Mouse (Mus musculus) limb, embryonic 13.5 days (tissue): ENCODE data around the gene Nfia. TPM values are rescaled to one million over a fixed set of nuclear protein-coding genes. Genes with fewer than 3 reads are reported as not detected.

Source experiments
- ATAC-seq: fragments of 200-750 bp; cut with Nextera tagmentation; 2 replicates; pipeline ENCODE4 v1.8.0; 2017; ENCODE audit warnings: low read depth, moderate number of reproducible peaks, moderate TSS enrichment; ENCODE audit not compliant: low FRiP score
- H3K27ac ChIP-seq: fragments of 300-500 bp; sonication (generic); 2 replicates; pipeline ENCODE4 v1.5.1; 2015; ENCODE audit warnings: inconsistent platforms, mild to moderate bottlenecking, moderate library complexity
- H3K27me3 ChIP-seq: fragments of 300-500 bp; sonication (generic); 2 replicates; pipeline ENCODE4 v1.6.1; 2015; ENCODE audit warnings: mild to moderate bottlenecking, inconsistent platforms
- H3K36me3 ChIP-seq: fragments of 300-500 bp; sonication (generic); 2 replicates; pipeline ENCODE4 v1.6.1; 2015; ENCODE audit warnings: inconsistent platforms, mild to moderate bottlenecking, moderate library complexity
- H3K4me1 ChIP-seq: fragments of 300-500 bp; sonication (generic); 2 replicates; pipeline ENCODE4 v1.6.1; 2015; ENCODE audit warnings: inconsistent platforms
- H3K4me2 ChIP-seq: fragments of 300-500 bp; sonication (generic); replicated peaks from 2 replicates; pipeline ENCODE4 v1.6.1; 2015; ENCODE audit warnings: inconsistent platforms, mild to moderate bottlenecking, moderate library complexity
- H3K4me3 ChIP-seq: fragments of 300-500 bp; sonication (generic); 2 replicates; pipeline ENCODE4 v1.5.1; 2015; ENCODE audit warnings: moderate library complexity, mild to moderate bottlenecking, inconsistent platforms
- H3K9ac ChIP-seq: fragments of 300-500 bp; sonication (generic); 2 replicates; pipeline ENCODE4 v1.6.1; 2015; ENCODE audit warnings: mild to moderate bottlenecking, inconsistent platforms
- H3K9me3 ChIP-seq: fragments of 300-500 bp; sonication (generic); 2 replicates; pipeline ENCODE4 v1.6.1; 2016; ENCODE audit warnings: inconsistent platforms
- WGBS: fragments of 180-500 bp; shearing (Covaris S2); methylation state at CpG from one replicate; pipeline ENCODE4 v1.1.7; 2015; 5-methylcytosine and 5-hydroxymethylcytosine counted together
- polyA plus RNA-seq: library from polyadenylated mRNA; unstranded; fragments of >200 nt; fragmentation: Nextera tagmentation; extraction: Ambion mirVana; gene quantifications from 2 replicates; pipeline ENCODE4 v1.2.1, GENCODE M21; 2015

Gene Nfia
- polyA plus RNA-seq, 1 experiment from 2014 or later: 88.3 TPM

- Histone ChIP-seq H3K4me3 (no peak overlapping the region), H3K4me2 (no peak overlapping the region), H3K4me1 (peaks cover 49% of the 10 kb centered on the region), H3K9me3 (no peaks in the 10 kb centered on the region), H3K27me3 (no peaks in the 10 kb centered on the region), H3K36me3 (peaks cover 6% of the 10 kb centered on the region; the same call in 1 of the 2 replicates), H3K9ac (no peak overlapping the region), H3K27ac (0 out of 2 replicates have a peak overlapping the region, but pooled peaks have one; percentile 39)
- WGBS: 91% methylated on average over 5 of the region's 5 CpGs
- no peak for ATAC-seq
Observed at GRCm38 (mm10) chr4:97914761-97915160, 142.2 kb downstream of the Nfia start.

DNA sequence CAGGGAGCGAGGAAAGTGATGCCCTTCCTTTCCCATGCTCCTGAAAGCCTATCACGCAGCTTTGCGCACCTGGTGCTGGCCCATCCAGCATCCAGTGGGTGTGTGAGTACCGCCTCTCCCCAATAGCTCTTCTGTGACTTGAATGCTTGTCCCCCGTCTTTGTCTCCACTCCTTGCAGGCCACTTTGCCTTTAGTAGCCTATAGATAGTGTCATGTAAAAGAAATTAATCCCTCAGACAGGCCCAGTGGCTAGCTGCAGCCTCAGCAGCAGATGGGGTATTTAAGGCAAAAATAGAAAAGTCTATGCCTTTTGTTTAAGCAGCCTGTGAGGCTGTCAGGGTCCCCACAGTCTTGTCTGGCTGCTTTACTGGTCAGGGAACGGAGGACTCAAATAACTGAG is 145.0 kb downstream of the Nfia start:
- H3K4me3 ChIP-seq: no peak overlapping the region
- no peak overlapping the region for H3K4me2 ChIP-seq
- 84% methylated on average over 6 of the region's 6 CpGs for WGBS
- H3K9me3 ChIP-seq: no peaks in the 10 kb centered on the region
- no peaks in the 10 kb centered on the region for H3K36me3 ChIP-seq
- ATAC-seq: no peak
- H3K4me1 ChIP-seq: peaks cover 46% of the 10 kb centered on the region
- no peaks in the 10 kb centered on the region for H3K27me3 ChIP-seq
- H3K9ac ChIP-seq: no peak overlapping the region
- no peak overlapping the region for H3K27ac ChIP-seq

DNA sequence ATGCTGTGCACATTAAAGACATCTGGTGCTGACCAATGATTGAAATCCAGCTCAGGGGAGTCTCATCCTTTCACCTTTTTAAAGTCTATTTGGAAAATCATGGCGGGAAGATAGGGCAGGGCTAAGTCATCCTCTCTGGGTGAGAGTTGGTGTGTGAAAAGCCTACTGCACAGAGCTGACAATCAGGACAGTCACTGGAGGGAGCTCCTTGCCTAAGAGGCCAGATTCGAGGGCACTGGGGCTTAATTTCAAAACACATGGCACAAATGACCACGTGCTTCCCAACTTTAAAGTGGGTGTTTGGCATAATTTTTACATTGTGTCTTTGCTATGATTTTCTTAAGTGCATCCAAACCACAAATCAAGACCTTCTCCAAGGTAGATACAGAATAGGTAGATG is 146.1 kb downstream of the Nfia start:
- H3K4me1 ChIP-seq: peaks cover 52% of the 10 kb centered on the region
- 67% methylated on average over 3 of the region's 3 CpGs for WGBS
- no peak overlapping the region for H3K9ac ChIP-seq
- no peaks in the 10 kb centered on the region for H3K9me3 ChIP-seq
- H3K4me3 ChIP-seq: no peak overlapping the region
- no peak overlapping the region for H3K27ac ChIP-seq
- H3K4me2 ChIP-seq: no peak overlapping the region
- H3K27me3 ChIP-seq: no peaks in the 10 kb centered on the region
- no peaks in the 10 kb centered on the region for H3K36me3 ChIP-seq
- no peak for ATAC-seq

GRCm38 (mm10) chr4:97919773-97920172 is 147.2 kb downstream of the Nfia start:
- Histone ChIP-seq H3K4me3 (no peak overlapping the region), H3K9me3 (no peaks in the 10 kb centered on the region), H3K27me3 (no peaks in the 10 kb centered on the region), H3K9ac (no peak overlapping the region), H3K4me2 (no peak overlapping the region), H3K27ac (no peak overlapping the region), H3K36me3 (no peaks in the 10 kb centered on the region), H3K4me1 (peaks cover 57% of the 10 kb centered on the region)
- ATAC-seq: no peak
- WGBS: 46% methylated on average over 2 of the region's 2 CpGs

GRCm38 (mm10) chr4:97920287-97921079 is 147.9 kb downstream of the Nfia start:
- no peak overlapping the region; the same call in 1 of the 2 replicates for H3K4me2 ChIP-seq
- WGBS: 62% methylated on average over 9 of the region's 10 CpGs
- no peak; the same call in 1 of the 2 replicates for ATAC-seq

DNA sequence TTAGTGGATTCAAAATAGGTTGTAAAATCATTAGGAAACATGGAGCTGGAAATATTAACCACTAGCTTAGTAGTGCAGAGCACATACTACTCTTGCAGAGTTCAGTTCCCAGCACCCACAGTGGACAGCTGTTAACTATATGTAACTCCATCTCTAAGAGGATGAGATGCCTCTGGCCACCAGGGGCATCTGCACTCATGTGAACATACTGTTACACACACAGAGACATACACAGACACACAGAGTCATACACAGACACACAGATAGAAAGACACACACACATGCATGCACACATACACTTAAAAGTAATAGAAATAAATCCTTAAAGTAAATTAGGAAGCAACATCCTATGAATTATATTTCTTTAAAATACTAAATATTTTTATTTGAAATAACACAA is 149.1 kb downstream of the Nfia start:
- Histone ChIP-seq H3K4me3 (no peak overlapping the region), H3K27me3 (no peaks in the 10 kb centered on the region), H3K27ac (no peak overlapping the region), H3K36me3 (no peaks in the 10 kb centered on the region), H3K4me2 (no peak overlapping the region), H3K9ac (no peak overlapping the region), H3K9me3 (no peaks in the 10 kb centered on the region), H3K4me1 (peaks cover 62% of the 10 kb centered on the region)
- ATAC-seq: no peak

More at GRCm38 (mm10) chr4:97920287-97921079, 147.9 kb downstream of the Nfia start:
- peaks cover 57% of the 10 kb centered on the region for H3K4me1 ChIP-seq
- H3K27ac ChIP-seq: peak overlapping the region; percentile 16; the same call in 1 of the 2 replicates
- H3K27me3 ChIP-seq: no peaks in the 10 kb centered on the region
- no peaks in the 10 kb centered on the region for H3K36me3 ChIP-seq
- H3K9me3 ChIP-seq: no peaks in the 10 kb centered on the region
- no peak overlapping the region for H3K9ac ChIP-seq
- H3K4me3 ChIP-seq: no peak overlapping the region

- no peak for ATAC-seq
- Histone ChIP-seq H3K27ac (no peak overlapping the region), H3K27me3 (no peaks in the 10 kb centered on the region), H3K9ac (no peak overlapping the region), H3K4me2 (no peak overlapping the region), H3K4me3 (no peak overlapping the region), H3K36me3 (no peaks in the 10 kb centered on the region), H3K9me3 (no peaks in the 10 kb centered on the region), H3K4me1 (peaks cover 57% of the 10 kb centered on the region)
- 80% methylated on average over 5 of the region's 5 CpGs for whole genome bisulfite sequencing
Observed at GRCm38 (mm10) chr4:97923248-97923647, 150.7 kb downstream of the Nfia start.

DNA sequence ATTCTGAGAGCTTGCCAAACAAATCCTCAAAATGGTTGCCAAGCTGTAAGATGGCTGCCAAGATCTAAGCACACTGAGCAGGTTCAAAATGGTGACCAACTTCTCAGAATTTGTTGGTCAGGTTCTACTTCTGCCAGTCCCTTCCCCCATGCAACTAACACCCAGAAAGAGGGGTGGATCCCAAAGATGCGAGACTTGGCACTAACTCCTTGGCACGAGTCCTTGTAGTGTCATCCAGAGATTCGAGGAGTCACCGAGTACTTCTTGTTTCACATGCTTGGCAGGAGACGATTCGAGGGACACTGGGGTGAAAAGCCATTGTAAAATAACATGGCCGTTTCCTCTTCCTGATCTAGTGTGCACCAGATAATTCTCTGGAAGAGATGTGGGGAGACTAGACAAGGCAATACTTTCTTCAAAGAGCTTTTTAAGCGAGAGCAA is 151.4 kb downstream of the Nfia start:
- Histone ChIP-seq H3K4me3 (no peak overlapping the region), H3K4me1 (peaks cover 52% of the 10 kb centered on the region), H3K9me3 (no peaks in the 10 kb centered on the region), H3K27ac (no peak overlapping the region), H3K4me2 (no peak overlapping the region), H3K36me3 (no peaks in the 10 kb centered on the region), H3K9ac (no peak overlapping the region), H3K27me3 (no peaks in the 10 kb centered on the region)
- WGBS: 82% methylated on average over 8 of the region's 8 CpGs
- no peak for ATAC-seq

GRCm38 (mm10) chr4:97924414-97924813 is 151.9 kb downstream of the Nfia start:
- no peak overlapping the region; the same call in 1 of the 2 replicates for H3K27ac ChIP-seq

DNA sequence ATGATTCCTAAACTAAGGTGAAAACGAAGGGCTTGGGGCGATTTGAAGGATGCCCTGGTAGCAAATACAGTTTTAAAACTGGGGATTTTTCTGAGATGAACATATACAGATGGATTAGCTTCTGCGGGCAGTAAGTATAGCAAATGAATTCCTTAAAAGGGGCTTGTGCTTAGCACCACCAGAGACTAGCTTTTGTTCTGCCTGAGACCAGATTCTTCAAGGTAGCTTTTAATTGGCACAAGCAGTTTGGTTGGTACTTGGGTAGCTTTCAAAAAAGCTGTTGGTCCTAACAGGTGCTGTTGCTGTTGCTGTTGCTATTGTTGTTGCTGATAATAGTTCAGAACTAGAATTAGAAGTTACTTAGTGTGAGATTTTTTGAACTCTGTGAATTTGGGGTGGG is 152.3 kb downstream of the Nfia start:
- no peak overlapping the region; the same call in 1 of the 2 replicates for H3K27ac ChIP-seq
- H3K4me1 ChIP-seq: peaks cover 58% of the 10 kb centered on the region
- 70% methylated on average over 3 of the region's 3 CpGs for WGBS

More at GRCm38 (mm10) chr4:97924414-97924813, 151.9 kb downstream of the Nfia start:
- WGBS: 57% methylated on average over 5 of the region's 5 CpGs
- Histone ChIP-seq H3K4me3 (no peak overlapping the region), H3K4me1 (peaks cover 55% of the 10 kb centered on the region), H3K27me3 (no peaks in the 10 kb centered on the region), H3K36me3 (no peaks in the 10 kb centered on the region), H3K9ac (no peak overlapping the region), H3K9me3 (no peaks in the 10 kb centered on the region), H3K4me2 (no peak overlapping the region)
- no peak for ATAC-seq

DNA sequence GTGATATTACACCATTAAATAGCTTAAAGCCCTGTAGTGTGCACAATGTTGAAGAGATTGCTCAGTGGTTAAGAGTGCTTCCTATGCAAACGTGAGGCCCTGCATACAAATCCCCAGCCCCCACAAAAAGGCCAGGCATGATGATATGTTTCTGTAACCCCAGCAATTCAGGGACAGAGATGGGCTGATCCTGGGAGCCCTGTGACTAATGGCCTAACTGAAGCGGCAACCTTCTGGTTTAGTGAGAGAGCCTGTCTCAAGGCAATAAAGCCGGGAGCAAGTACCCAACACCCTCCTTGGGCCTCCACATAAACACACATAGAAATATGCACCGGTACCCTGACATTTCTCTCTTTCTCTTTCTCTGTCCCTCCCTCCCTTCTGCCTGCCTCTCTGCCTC is 153.1 kb downstream of the Nfia start:
- peaks cover 57% of the 10 kb centered on the region for H3K4me1 ChIP-seq
- no peak overlapping the region for H3K9ac ChIP-seq
- no peaks in the 10 kb centered on the region for H3K36me3 ChIP-seq
- no peak overlapping the region for H3K4me3 ChIP-seq
- H3K27ac ChIP-seq: peak overlapping the region; percentile 33; the same call in 1 of the 2 replicates
- ATAC-seq: no peak
- no peaks in the 10 kb centered on the region for H3K27me3 ChIP-seq
- H3K4me2 ChIP-seq: peak overlapping the region; percentile 19; the same call in 1 of the 2 replicates
- 22% methylated on average over 4 of the region's 4 CpGs for WGBS
- no peaks in the 10 kb centered on the region for H3K9me3 ChIP-seq

More for the DNA sequence above, 152.3 kb downstream of the Nfia start:
- Histone ChIP-seq H3K4me2 (no peak overlapping the region), H3K9ac (no peak overlapping the region), H3K9me3 (no peaks in the 10 kb centered on the region), H3K36me3 (no peaks in the 10 kb centered on the region), H3K27me3 (no peaks in the 10 kb centered on the region), H3K4me3 (no peak overlapping the region)
- ATAC-seq: no peak

DNA sequence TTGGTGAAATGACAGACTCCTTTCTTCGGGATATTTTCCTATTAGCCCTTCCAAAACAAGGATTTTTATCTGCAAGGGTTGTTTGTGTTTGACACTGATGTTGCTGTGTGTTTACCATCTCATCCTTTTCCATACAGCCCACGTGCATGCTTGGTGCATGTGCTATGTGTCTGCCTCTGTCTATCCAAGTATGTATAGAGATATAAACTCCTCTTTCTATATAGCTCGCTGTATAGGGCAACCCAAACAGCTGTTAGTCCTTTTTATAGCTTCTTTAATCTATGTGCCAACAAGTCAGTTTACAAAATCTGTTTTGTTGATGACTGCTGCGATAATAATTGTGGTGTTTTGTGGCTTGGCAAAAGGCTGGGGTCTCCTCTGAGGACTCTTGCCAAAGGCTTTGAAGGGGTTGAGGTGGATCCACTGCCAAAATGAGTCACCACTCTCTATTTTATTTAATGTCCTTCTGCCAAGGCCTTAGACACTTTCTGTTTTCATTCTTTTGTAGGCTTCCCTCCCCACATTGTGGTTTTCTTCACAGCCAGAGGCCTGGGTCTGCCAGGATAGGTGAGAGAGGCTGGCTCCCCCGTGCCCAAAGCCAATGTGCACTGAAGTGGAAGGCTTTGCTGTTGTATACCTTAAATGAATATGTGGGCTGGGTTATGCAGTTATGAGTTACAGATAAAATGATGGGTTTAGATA is 154.2 kb downstream of the Nfia start:
- no peaks in the 10 kb centered on the region for H3K27me3 ChIP-seq
- 63% methylated on average over 5 of the region's 5 CpGs for WGBS
- H3K4me1 ChIP-seq: peaks cover 58% of the 10 kb centered on the region
- no peak for ATAC-seq
- no peak overlapping the region for H3K4me3 ChIP-seq
- H3K27ac ChIP-seq: 0 out of 2 replicates have a peak overlapping the region, but pooled peaks have one; percentile 8
- no peaks in the 10 kb centered on the region for H3K36me3 ChIP-seq
- H3K9ac ChIP-seq: no peak overlapping the region
- no peaks in the 10 kb centered on the region for H3K9me3 ChIP-seq
- no peak overlapping the region for H3K4me2 ChIP-seq
